Mouse (Mus musculus) heart, embryonic 13.5 days (tissue): ENCODE data around the gene Plcl1. TPM values are rescaled to one million over a fixed set of nuclear protein-coding genes. Genes with fewer than 3 reads are reported as not detected.

Experiments used
- ATAC-seq: fragments of 200-750 bp; cut with Nextera tagmentation; 2 replicates; pipeline ENCODE4 v1.8.0; 2017; ENCODE audit warnings: moderate TSS enrichment; ENCODE audit not compliant: insufficient number of reproducible peaks, low FRiP score, low TSS enrichment; ENCODE audit errors: extremely low read depth
- H3K27ac ChIP-seq: fragments of 300-500 bp; sonication (generic); replicated peaks from 2 replicates; pipeline ENCODE4 v1.5.1; 2015; ENCODE audit warnings: moderate library complexity, mild to moderate bottlenecking, inconsistent platforms
- H3K27me3 ChIP-seq: fragments of 300-500 bp; sonication (generic); replicated peaks from 2 replicates; pipeline ENCODE4 v1.6.1; 2015; ENCODE audit warnings: mild to moderate bottlenecking, inconsistent platforms
- H3K36me3 ChIP-seq: fragments of 300-500 bp; sonication (generic); 2 replicates; pipeline ENCODE4 v1.6.1; 2015; ENCODE audit warnings: mild to moderate bottlenecking, inconsistent platforms
- H3K4me1 ChIP-seq: fragments of 300-500 bp; sonication (generic); 2 replicates; pipeline ENCODE4 v1.6.1; 2015; ENCODE audit warnings: inconsistent platforms
- H3K4me2 ChIP-seq: fragments of 300-500 bp; sonication (generic); 2 replicates; pipeline ENCODE4 v1.6.1; 2015; ENCODE audit warnings: inconsistent platforms, mild to moderate bottlenecking, moderate library complexity
- H3K4me3 ChIP-seq: fragments of 300-500 bp; sonication (generic); 2 replicates; pipeline ENCODE4 v1.5.1; 2015; ENCODE audit warnings: moderate library complexity, mild to moderate bottlenecking, inconsistent platforms
- H3K9ac ChIP-seq: fragments of 300-500 bp; sonication (generic); 2 replicates; pipeline ENCODE4 v1.6.1; 2015; ENCODE audit warnings: inconsistent platforms, mild to moderate bottlenecking, moderate library complexity
- H3K9me3 ChIP-seq: fragments of 300-500 bp; sonication (generic); 2 replicates; pipeline ENCODE4 v1.6.1; 2016; ENCODE audit warnings: inconsistent platforms
- WGBS: fragments of 180-500 bp; shearing (Covaris S2); methylation state at CpG from one replicate; pipeline ENCODE4 v1.1.7; 2015; ENCODE audit warnings: mixed read lengths; 5-methylcytosine and 5-hydroxymethylcytosine counted together
- polyA plus RNA-seq: library from polyadenylated mRNA; unstranded; fragments of >200 nt; fragmentation: Nextera tagmentation; extraction: Ambion mirVana; gene quantifications from 2 replicates; pipeline ENCODE4 v1.2.1, GENCODE M21; 2015

Plcl1 gene
- polyA plus RNA-seq, 1 experiment from 2014 or later, result 0.67 TPM

DNA sequence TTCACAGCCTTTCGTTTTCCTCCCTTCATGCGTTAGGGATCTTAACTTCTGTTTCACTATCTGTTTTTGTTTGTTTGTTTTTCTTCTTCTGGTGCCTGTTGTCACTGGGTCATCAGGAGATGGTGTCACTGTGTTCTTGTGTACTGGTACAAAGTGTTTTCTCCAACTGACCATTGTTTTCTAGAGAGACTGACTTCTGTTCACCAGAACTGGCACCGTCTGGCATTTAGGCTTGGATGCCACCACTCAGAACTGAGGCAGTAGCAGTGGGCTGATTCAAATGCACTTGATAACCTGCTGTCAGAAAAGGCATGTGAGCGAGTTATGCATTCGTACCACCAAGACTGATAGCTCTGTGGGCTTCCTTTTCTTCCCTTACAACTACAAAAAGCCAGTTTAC is 342.8 kb downstream of the Plcl1 start:
- Histone ChIP-seq H3K4me3 (no peak overlapping the region), H3K4me1 (no peaks in the 10 kb centered on the region), H3K27ac (no peak overlapping the region), H3K4me2 (no peak overlapping the region), H3K36me3 (no peaks in the 10 kb centered on the region), H3K9me3 (no peaks in the 10 kb centered on the region), H3K27me3 (no peaks in the 10 kb centered on the region), H3K9ac (no peak overlapping the region)
- ATAC-seq, result no peak
- 52% methylated on average over 5 of the region's 5 CpGs for WGBS

DNA sequence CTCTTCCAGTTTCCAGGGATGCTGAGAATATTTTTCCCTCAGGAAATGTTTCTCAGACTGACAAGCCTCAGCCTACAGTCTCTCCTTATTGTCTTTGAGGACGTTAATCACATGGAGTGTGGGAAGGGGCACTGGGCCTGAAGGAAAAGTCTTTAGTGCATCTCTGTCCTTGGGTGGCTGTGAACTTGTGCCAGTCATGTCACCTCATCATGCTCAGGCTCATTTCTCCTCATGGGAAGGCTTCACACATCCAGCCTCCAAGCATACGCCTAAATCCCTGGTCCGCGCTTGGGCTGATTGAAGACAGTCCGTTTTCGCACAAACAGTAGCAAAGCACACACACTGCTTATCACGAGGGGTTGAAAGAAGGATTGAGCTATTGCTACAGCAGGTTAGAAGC is 344.0 kb downstream of the Plcl1 start:
- no peak overlapping the region for H3K4me2 ChIP-seq
- H3K4me1 ChIP-seq, result no peaks in the 10 kb centered on the region
- ATAC-seq, result no peak
- H3K27me3 ChIP-seq, result no peaks in the 10 kb centered on the region
- H3K9me3 ChIP-seq, result no peaks in the 10 kb centered on the region
- H3K27ac ChIP-seq, result no peak overlapping the region
- H3K4me3 ChIP-seq, result no peak overlapping the region
- H3K36me3 ChIP-seq, result no peaks in the 10 kb centered on the region
- 77% methylated on average over 7 of the region's 7 CpGs for WGBS
- no peak overlapping the region for H3K9ac ChIP-seq

DNA sequence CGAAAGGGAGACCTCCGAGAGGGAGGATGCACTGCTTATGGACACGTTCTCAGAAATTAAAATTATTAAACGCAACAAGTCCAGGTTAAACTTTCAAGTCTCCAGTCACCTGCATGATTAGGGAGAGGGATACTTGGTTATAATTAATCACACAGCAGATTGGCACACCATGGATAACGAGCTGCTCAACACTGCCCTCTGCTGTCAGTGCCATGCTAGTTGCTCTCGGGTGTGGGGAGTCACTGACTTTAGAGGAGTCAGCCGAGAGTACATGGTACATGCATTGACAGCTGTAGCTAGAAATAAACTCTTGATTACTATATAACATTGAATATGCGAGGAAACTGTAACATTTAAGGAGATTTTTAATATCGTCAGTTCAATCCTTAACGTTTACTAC is 350.0 kb downstream of the Plcl1 start:
- Histone ChIP-seq H3K9me3 (no peaks in the 10 kb centered on the region), H3K27ac (no peak overlapping the region), H3K4me2 (no peak overlapping the region), H3K36me3 (no peaks in the 10 kb centered on the region), H3K9ac (no peak overlapping the region), H3K4me3 (no peak overlapping the region), H3K4me1 (no peaks in the 10 kb centered on the region), H3K27me3 (no peaks in the 10 kb centered on the region)
- no peak for ATAC-seq
- WGBS, result 52% methylated on average over 10 of the region's 10 CpGs

DNA sequence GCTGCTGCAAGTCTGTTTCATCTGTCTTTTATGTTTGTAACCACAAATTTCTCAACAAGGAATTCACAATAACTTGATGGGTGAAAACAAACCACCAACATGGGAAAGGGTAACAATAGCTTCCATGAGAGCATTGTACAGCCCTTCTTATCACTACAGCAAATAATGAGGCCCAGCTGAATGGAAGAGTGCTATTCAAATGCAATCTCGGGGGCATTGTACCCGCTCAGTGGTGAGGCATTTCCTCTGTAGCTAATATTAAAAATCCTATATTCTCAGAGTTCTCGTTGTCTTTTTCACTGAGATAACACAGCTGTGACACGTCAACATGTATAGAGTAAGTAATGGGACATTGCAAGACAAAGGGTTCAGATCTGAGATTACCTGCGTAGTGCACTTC is 356.6 kb downstream of the Plcl1 start:
- H3K36me3 ChIP-seq, result no peaks in the 10 kb centered on the region
- no peak overlapping the region for H3K4me2 ChIP-seq
- H3K27me3 ChIP-seq, result no peaks in the 10 kb centered on the region
- no peaks in the 10 kb centered on the region for H3K9me3 ChIP-seq
- H3K9ac ChIP-seq, result no peak overlapping the region
- ATAC-seq, result no peak
- H3K27ac ChIP-seq, result no peak overlapping the region
- no peak overlapping the region for H3K4me3 ChIP-seq
- 48% methylated on average over 5 of the region's 5 CpGs for WGBS
- no peaks in the 10 kb centered on the region for H3K4me1 ChIP-seq

DNA sequence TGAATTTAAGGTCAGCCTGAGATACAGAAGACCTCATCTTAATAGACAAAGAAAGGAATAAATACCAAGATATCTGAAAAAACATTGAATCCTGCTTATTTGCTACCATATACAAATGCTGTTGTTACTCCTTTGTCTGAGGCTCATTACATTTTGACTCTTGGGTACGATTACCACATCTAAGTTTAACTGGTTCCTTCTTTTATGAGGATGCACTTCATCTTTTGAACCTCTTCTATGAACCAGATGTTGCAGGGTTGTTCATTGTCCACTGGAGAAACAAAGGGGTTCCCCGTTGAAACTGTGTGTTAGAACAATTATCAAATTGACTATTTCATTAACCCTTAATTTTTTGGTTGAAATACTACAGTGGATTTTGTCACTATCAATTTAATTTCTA is 357.4 kb downstream of the Plcl1 start:
- Histone ChIP-seq H3K9me3 (no peaks in the 10 kb centered on the region), H3K36me3 (no peaks in the 10 kb centered on the region), H3K4me3 (no peak overlapping the region), H3K27me3 (no peaks in the 10 kb centered on the region), H3K4me2 (no peak overlapping the region), H3K27ac (no peak overlapping the region), H3K4me1 (no peaks in the 10 kb centered on the region), H3K9ac (no peak overlapping the region)
- ATAC-seq, result no peak
- WGBS, result 77% methylated on average over 2 of the region's 2 CpGs

DNA sequence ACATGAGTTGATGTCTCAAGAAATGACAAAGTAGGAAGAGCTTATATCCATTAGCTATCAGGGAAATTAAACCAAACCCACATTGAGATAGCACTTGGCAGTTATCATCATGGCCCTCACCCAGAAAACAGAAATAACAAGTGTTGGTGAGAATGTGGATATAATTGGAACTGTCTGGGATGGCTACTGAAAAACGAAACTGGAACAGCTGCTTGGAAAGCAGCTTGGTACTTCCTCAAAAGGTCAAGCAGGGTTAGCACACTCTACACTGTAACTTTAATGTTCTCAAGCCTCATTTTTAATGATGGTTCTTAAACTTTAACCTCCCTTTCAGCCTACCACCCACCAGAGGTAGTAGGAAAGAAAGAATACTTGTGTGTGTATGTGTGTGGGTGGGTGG is 361.0 kb downstream of the Plcl1 start:
- no peaks in the 10 kb centered on the region for H3K4me1 ChIP-seq
- no peaks in the 10 kb centered on the region for H3K9me3 ChIP-seq
- no peaks in the 10 kb centered on the region for H3K27me3 ChIP-seq
- no peak overlapping the region for H3K4me2 ChIP-seq
- no peaks in the 10 kb centered on the region for H3K36me3 ChIP-seq
- no peak overlapping the region for H3K4me3 ChIP-seq
- no peak overlapping the region for H3K9ac ChIP-seq
- ATAC-seq, result no peak
- no peak overlapping the region for H3K27ac ChIP-seq
- WGBS, result 50% methylated on average over 1 of the region's 1 CpGs

DNA sequence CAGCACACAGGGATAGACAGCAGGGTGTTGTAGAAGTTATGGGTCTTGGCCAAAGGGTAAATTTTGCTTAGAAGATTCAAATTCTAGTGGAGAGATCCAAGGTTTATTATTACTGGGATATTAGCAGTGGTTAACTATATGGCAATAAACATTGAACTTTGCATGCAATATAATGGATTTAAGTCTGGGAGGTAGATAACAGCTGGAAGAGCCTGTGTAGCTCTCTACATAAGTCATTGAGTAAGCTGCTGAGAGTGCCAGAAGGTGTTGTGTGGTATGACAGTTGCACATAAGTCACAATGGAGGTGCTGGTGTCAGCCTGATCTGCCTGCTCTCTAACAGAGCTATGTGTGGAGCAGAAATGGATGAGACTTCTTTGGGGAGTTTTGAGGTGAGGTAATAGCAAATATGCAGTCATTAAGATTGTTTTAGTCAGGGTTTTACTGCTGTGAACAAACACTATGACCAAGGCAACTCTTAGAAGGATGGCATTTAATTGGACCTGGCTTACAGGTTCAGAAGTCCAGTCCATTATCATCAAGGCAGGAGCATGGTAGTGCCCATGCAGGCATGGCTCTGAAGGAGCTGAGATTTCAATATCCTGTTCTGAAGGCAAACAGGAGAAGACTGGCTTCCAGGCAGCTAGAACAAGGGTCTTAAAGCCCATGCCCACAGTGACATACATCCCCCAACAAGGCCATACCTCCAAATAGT is 364.5 kb downstream of the Plcl1 start:
- Histone ChIP-seq H3K4me1 (no peaks in the 10 kb centered on the region), H3K9ac (no peak overlapping the region), H3K4me2 (no peak overlapping the region), H3K4me3 (no peak overlapping the region), H3K9me3 (no peaks in the 10 kb centered on the region), H3K27me3 (no peaks in the 10 kb centered on the region), H3K27ac (no peak overlapping the region), H3K36me3 (no peaks in the 10 kb centered on the region)
- no peak for ATAC-seq

GRCm38 (mm10) chr1:55792817-55793216 is 387.1 kb downstream of the Plcl1 start:
- no peak overlapping the region for H3K4me2 ChIP-seq
- ATAC-seq, result no peak
- H3K4me3 ChIP-seq, result no peak overlapping the region
- no peak overlapping the region for H3K9ac ChIP-seq
- H3K27ac ChIP-seq, result no peak overlapping the region
- 48% methylated on average over 6 of the region's 6 CpGs for WGBS
- H3K9me3 ChIP-seq, result no peaks in the 10 kb centered on the region
- no peaks in the 10 kb centered on the region for H3K27me3 ChIP-seq
- H3K36me3 ChIP-seq, result no peaks in the 10 kb centered on the region
- H3K4me1 ChIP-seq, result no peaks in the 10 kb centered on the region

Other genes starting within 250 kb of the Plcl1 start
- 5.8 and 5.9 TPM in 2 replicates for gene Rftn2, start 179.1 kb upstream of the Plcl1 start, polyA plus RNA-seq
- 2.9 and 3.2 TPM in 2 replicates for gene Mars2, start 168.7 kb upstream of the Plcl1 start, polyA plus RNA-seq
- gene Boll, start 42.5 kb upstream of the Plcl1 start, polyA plus RNA-seq, result 0.11 and 0.27 TPM in 2 replicates